Mouse (Mus musculus) forebrain, embryonic 10.5 days (tissue): ENCODE measurements around the gene Dpy30. TPM values are rescaled to one million over a fixed set of nuclear protein-coding genes. Genes with fewer than 3 reads are reported as not detected.
"Not testable (repeated sequence)": the region's sequence is repeated elsewhere in the genome, so short reads cannot be mapped to it uniquely, and the experiment has no call there.

Experiments
- DNase-seq: peaks from one replicate; pipeline ENCODE4 v3.0.0-alpha.2; 2017; ENCODE audit warnings: low spot score; ENCODE audit errors: extremely low spot score
- H3K27ac ChIP-seq: fragments of 300-500 bp; sonication (generic); 2 replicates; pipeline ENCODE4 v1.5.1; 2016; ENCODE audit warnings: mild to moderate bottlenecking
- H3K27me3 ChIP-seq: fragments of 300-500 bp; sonication (generic); 2 replicates; pipeline ENCODE4 v1.6.1; 2016; ENCODE audit warnings: mild to moderate bottlenecking; ENCODE audit not compliant: poor library complexity, severe bottlenecking
- H3K36me3 ChIP-seq: fragments of 300-500 bp; sonication (generic); replicated peaks from 2 replicates; pipeline ENCODE4 v1.6.1; 2016; ENCODE audit warnings: mild to moderate bottlenecking, moderate library complexity
- H3K4me1 ChIP-seq: fragments of 300-500 bp; sonication (generic); 2 replicates; pipeline ENCODE4 v1.6.1; 2016
- H3K4me3 ChIP-seq: fragments of 300-500 bp; sonication (generic); 2 replicates; pipeline ENCODE4 v1.5.1; 2016; ENCODE audit warnings: mild to moderate bottlenecking, moderate library complexity
- H3K9me3 ChIP-seq: fragments of 300-500 bp; sonication (generic); 2 replicates; pipeline ENCODE4 v1.6.1; 2016; ENCODE audit warnings: mild to moderate bottlenecking, moderate library complexity
- WGBS: fragments of 180-500 bp; shearing (Covaris S2); methylation state at CpG from one replicate; pipeline ENCODE4 v1.1.7; 2016; 5-methylcytosine and 5-hydroxymethylcytosine counted together
- polyA plus RNA-seq: library from polyadenylated mRNA; unstranded; fragments of >200 nt; fragmentation: Nextera tagmentation; extraction: Ambion mirVana; gene quantifications from 2 replicates; pipeline ENCODE4 v1.2.1, GENCODE M21; 2016

Dpy30 gene
- polyA plus RNA-seq, 1 experiment from 2014 or later, result 303 TPM

DNA sequence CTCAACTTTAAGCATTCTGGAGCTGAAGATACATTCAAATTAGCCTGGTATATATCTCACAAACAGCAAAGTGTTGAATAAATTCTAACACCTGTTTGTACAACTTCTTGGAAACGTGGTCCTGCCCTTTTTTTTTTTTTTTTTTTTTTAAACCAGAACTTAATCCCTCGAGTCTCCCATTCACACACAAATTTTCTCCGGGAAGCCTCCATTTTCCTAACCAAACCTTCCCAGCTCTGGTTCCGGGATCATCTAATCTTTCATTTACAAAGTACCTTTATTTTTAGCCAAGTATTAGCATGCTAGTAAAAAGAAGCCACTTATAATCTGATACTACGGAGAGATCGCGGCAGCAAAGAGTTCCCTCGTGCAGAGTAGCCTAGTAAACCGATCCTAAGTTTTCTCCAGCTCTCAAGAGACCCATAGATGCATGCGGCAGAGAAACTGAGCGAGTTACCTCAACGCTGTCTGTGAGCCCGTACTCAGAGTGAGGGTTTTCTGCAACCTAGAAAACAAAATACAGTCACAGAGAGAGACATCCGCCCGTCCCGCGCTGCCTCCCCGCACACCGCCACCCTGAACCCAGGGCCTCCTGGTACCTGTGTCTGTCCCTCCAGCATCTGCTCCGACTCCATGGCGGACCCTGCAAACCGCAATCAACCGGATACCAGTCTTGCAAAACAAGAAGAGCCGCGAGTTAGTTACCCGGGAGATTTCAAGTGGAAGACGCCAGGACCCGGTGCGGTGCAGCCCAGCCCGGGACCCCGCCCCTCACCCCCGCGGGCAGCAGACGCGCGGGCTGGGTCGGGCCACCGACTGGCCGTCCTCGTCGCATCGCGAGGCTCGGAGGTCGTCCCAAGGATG, 8.1 kb downstream of the Dpy30 start:
- no peak for DNase-seq
- no peaks in the 10 kb centered on the region for H3K27me3 ChIP-seq
- peak overlapping the region; percentile 87 for H3K4me3 ChIP-seq
- peaks cover 37% of the 10 kb centered on the region for H3K36me3 ChIP-seq
- under 1% methylated on average over 45 of the region's 45 CpGs for WGBS
- H3K9me3 ChIP-seq, result no peaks in the 10 kb centered on the region
- H3K4me1 ChIP-seq, result peaks cover 21% of the 10 kb centered on the region
- peak overlapping the region; percentile 96 for H3K27ac ChIP-seq

DNA sequence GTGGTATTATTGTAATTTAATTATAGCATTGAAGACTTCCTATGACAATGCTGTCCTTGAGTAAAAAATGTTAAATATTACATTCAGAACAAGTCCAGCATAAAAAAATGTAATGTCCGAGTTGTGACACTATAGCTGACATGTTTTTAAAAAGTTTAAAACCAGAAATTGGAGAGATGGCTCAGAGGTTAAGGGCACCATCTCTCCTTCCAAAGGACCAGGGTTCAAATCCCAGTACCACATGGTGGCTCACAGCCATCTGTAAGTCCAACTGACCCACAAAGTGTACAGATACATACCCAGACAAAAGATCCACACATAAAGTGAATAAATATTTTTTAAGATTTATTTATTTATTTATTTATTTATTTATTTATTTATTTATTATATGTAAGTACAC, 17.7 kb downstream of the Dpy30 start:
- H3K36me3 ChIP-seq, result peaks cover 96% of the 10 kb centered on the region
- no peak for DNase-seq
- no peak overlapping the region for H3K4me3 ChIP-seq
- H3K4me1 ChIP-seq, result no peaks in the 10 kb centered on the region
- 91% methylated on average over 1 of the region's 1 CpGs for WGBS
- no peaks in the 10 kb centered on the region for H3K9me3 ChIP-seq
- no peak overlapping the region for H3K27ac ChIP-seq
- H3K27me3 ChIP-seq, result no peaks in the 10 kb centered on the region

DNA sequence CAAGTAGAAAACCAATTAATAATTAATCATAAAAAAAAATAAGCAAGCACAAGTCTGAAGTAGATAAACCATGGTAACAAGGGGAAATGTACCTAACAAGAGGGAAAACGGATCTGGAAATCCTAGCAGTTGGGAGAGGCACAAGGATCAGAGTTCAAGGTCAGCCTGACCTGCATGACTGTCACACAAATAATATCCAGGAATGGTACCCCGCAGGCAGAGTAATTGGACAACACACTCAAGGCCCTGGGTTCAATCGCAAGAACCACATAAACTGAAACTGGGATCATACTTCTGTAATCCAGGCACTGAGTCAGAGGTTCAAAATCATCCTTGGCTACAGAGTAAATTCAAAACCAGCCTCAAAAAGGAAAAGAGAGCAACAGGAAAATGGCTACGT, 18.1 kb downstream of the Dpy30 start:
- Histone ChIP-seq H3K4me3 (no peak overlapping the region), H3K36me3 (peaks cover 96% of the 10 kb centered on the region)

DNA sequence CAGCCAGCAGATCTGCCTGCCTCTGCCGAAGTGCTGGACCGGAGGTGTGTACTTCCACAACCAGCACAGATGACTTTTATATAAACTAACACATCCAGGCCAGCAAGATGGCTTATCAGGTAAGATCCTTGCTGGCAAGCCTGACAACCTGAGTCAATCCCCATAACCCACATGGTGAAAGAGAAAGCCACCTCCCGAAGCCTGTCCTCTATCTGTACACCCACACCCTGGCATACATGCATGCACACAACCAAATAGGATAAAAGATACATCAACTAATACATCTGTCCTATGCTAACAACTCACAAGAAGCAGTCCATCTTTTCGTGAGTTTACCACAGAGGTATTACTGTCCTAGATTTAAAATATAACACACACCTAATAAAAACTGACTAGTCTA, 19.7 kb downstream of the Dpy30 start:
- no peak for DNase-seq
- no peaks in the 10 kb centered on the region for H3K4me1 ChIP-seq
- no peaks in the 10 kb centered on the region for H3K9me3 ChIP-seq
- peaks cover 96% of the 10 kb centered on the region for H3K36me3 ChIP-seq
- no peak overlapping the region for H3K27ac ChIP-seq
- no peaks in the 10 kb centered on the region for H3K27me3 ChIP-seq
- WGBS, result 93% methylated on average over 4 of the region's 4 CpGs
- no peak overlapping the region for H3K4me3 ChIP-seq

More for the DNA sequence above, 18.1 kb downstream of the Dpy30 start:
- Histone ChIP-seq H3K27ac (no peak overlapping the region), H3K4me1 (no peaks in the 10 kb centered on the region), H3K9me3 (no peaks in the 10 kb centered on the region), H3K27me3 (no peaks in the 10 kb centered on the region)
- no peak for DNase-seq
- WGBS, result 92% methylated on average over 4 of the region's 4 CpGs

DNA sequence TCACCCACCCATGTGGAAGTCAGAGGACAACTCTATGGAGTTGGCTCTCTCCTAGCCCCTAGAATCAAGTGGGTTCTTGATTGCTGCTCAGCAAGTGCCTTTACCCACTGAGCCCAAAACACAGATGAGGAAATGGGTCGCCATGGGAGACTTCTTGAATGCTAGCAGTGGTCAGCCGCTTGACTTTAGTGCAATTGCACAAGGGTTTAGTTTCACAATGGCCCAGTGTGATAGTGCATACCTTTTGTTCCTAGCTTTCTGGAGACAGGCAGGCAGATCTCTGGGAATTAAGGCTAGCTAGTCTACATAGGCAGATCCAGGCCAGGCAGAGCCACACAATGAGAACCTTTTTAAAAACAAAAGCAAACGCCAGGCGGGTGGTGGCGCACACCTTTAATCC, 23.7 kb downstream of the Dpy30 start:
- Histone ChIP-seq H3K4me3 (no peak overlapping the region), H3K27ac (no peak overlapping the region), H3K27me3 (no peaks in the 10 kb centered on the region), H3K36me3 (peaks cover 73% of the 10 kb centered on the region), H3K9me3 (no peaks in the 10 kb centered on the region), H3K4me1 (peaks cover 5% of the 10 kb centered on the region; the same call in 1 of the 2 replicates)
- WGBS, result 89% methylated on average over 5 of the region's 5 CpGs
- DNase-seq, result no peak

DNA sequence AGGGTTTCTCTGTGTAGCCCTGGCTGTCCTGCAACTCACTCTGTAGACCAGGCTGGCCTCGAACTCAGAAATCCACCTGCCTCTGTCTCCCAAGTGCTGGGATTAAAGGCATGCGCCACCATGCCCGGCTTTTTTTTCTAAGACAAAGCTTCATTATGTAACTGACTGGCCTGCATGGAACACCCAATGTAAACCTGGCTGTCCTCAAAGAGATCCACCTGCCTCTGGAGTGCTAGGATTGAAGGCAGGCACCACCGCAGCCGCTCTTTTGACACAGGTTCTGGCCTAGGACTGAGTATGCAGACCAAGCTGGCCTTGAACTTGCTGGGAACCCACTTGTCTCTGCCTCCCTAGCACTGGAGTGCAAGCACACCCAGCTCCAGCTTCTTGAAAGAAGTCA, 26.8 kb downstream of the Dpy30 start:
- H3K4me1 ChIP-seq, result peaks cover 22% of the 10 kb centered on the region
- peaks cover 43% of the 10 kb centered on the region for H3K36me3 ChIP-seq
- not testable (repeated sequence) for H3K4me3 ChIP-seq, H3K9me3 ChIP-seq, H3K27ac ChIP-seq, H3K27me3 ChIP-seq, DNase-seq
- WGBS, result 88% methylated on average over 5 of the region's 5 CpGs

DNA sequence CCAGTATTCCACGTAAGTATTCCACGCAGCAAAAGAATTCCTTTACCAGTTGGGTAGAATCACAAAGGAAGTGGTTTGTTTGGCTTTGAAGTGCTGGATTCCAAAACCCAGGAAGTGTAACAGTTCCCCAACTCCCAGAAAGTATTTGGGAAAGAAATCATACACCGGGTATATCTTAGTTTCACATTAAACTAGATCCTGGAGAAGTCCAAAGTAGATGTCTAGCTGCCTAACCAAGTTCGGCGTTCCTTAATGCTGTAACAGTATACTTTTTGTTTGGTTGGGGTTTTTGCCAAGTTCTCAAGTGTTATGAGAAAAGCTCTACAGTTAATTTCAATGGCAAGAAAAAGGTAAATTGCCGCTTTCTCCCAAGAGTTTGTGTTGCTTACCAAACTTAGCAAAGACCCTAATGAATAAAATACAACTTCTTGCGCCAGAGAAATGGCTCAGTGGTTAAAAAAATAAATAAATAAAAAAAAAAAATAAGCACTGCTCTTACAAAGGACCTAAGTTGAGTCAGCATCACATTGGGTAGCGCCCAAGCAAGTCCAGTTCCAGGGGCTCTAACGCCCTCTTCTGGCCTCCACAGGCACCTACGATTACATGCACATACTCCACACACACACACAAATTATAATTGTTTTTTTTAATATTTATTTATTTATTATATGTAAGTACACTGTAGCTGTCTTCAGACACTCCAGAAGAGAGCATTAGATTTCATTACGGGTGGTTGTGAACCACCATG, 27.5 kb downstream of the Dpy30 start:
- Histone ChIP-seq H3K27ac (peak overlapping the region; percentile 99), H3K4me1 (peaks cover 27% of the 10 kb centered on the region), H3K27me3 (no peaks in the 10 kb centered on the region), H3K36me3 (peaks cover 36% of the 10 kb centered on the region), H3K9me3 (no peaks in the 10 kb centered on the region), H3K4me3 (peak overlapping the region; percentile 77)
- 53% methylated on average over 11 of the region's 11 CpGs for WGBS
- DNase-seq, result no peak

DNA sequence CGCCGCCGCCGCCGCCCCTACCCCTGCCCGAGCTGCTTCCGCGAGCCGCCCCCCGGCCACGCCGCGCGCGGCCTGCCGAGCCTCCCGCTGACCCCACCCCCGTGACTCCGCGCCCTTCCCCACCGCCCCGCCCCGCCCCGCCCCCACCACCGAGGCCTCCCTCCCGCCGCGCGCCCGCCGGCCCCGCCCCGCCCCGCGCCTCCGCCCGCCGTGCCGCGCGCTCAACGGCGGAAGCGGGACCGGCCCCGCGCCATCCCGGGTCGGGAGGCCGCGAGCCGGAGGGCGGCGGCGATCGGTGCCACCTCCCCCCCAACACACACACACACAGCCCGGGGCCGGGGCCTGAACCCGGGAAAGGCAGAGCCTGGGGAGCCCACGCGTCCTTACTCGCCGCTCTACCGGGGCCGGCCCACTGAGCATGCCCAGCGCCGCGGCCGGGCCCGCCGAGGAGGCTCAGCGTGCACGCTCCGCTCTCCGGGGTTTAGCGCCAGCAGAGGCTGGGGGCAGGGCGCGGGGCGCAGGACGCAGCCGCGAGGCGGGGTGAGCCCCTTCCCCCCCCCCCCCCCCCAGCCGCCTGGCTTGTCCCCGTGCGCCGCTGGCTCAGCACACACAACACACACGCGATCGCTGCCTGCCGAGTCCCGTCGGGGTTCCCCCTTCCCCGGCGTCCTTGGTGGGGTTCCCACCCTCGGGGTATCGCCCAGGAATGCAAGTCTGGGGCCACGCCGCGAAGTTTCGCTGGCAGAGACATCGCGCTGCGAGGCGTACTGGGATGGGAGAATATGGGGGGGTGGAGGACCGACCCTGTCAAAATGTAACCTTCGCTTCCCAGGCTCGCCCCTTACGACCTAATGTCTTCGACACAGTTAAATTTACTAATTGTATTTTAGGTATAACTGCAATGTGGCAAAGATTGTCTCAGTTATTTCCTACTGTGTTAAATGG, 28.4 kb downstream of the Dpy30 start, which contains the start of gene Memo1:
Gene Memo1 (minus strand): TSS at position 496 of the 945 bp plus-strand sequence.
- H3K27ac ChIP-seq, result peak within 1 kb of the TSS; percentile 99
- WGBS, result under 1% methylated on average over 46 of the region's 110 CpGs
- H3K9me3 ChIP-seq, result no peaks in the 10 kb centered on the region
- peaks cover 35% of the 10 kb centered on the region for H3K4me1 ChIP-seq
- peak within 1 kb of the TSS; percentile 77 for H3K4me3 ChIP-seq
- peaks cover 27% of the 10 kb centered on the region for H3K36me3 ChIP-seq
- no peaks in the 10 kb centered on the region for H3K27me3 ChIP-seq
- peak; percentile 80 for DNase-seq

DNA sequence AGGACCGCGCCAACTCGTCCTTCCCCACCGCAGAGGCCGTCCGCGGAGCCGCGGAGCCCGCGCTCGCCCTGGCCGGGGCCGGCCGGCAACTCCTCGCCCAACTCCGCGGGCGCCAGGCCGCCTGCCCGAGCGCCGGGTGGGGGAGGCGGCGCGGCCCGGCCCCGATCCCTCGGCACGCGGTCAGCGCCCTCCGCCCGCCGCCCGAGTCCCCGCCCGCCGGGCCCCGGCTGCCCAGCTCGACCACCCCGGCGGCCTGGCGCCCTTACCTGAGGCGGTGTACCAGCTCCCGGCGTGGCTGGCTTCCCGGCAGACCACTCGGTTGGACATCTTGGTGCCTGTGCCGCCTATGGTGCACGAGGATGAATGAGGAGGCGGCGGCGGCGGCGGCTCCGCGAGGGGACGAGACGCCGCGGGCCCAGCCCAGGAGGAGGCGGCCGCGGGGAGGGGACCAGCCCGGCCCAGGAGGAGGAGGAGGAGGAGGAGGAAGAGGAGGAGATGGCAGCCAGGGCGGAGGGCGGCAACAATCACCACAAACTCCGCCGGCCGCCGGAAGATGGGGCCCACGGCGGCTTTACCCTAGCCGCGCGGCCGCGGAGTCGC, 29.2 kb downstream of the Dpy30 start:
- no peaks in the 10 kb centered on the region for H3K9me3 ChIP-seq
- no peak for DNase-seq
- H3K36me3 ChIP-seq, result peaks cover 27% of the 10 kb centered on the region
- WGBS, result under 1% methylated on average over 70 of the region's 80 CpGs
- H3K27me3 ChIP-seq, result no peaks in the 10 kb centered on the region
- peaks cover 39% of the 10 kb centered on the region for H3K4me1 ChIP-seq
- H3K4me3 ChIP-seq, result peak overlapping the region; percentile 77
- peak overlapping the region; percentile 99 for H3K27ac ChIP-seq

DNA sequence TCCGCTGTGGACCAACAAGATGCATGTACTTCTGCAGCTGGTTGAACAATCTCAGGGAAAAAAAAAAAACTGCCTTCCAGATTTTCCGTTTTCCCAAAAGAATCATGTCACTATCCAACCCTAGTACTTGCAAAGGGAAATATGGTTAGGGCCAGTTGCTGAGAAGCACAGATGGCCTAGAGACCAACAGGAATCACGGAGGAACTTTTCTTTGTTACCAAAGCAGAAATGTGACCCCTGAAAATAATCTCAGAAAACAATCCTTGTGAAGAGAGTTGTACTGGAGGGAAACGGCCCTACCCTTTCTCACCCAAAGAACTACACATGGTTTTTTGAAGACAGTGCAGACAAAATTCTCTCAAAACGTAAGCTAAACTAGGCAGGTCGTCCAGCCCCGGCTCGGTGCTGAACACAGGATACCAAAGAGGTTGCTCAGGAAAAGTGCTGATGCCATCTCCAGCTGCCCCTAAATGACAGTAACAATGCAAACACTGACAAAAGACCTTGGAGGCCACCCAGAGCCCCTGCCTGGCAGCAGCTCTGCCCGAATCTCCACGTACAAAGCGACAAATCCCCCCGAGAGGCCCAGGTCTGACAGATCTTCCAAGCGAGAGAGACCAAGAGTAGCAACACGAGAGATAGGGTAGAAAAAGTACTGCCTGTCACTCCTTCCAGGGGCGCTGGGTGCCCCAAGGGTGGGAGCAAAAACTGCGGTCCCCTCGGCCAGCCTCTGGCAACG, 29.9 kb downstream of the Dpy30 start:
- peaks cover 39% of the 10 kb centered on the region for H3K4me1 ChIP-seq
- peaks cover 25% of the 10 kb centered on the region for H3K36me3 ChIP-seq
- H3K9me3 ChIP-seq, result no peaks in the 10 kb centered on the region
- peak; percentile 58 for DNase-seq
- H3K27ac ChIP-seq, result peak overlapping the region; percentile 99
- no peaks in the 10 kb centered on the region for H3K27me3 ChIP-seq
- H3K4me3 ChIP-seq, result peak overlapping the region; percentile 77
- 1% methylated on average over 18 of the region's 18 CpGs for WGBS

DNA sequence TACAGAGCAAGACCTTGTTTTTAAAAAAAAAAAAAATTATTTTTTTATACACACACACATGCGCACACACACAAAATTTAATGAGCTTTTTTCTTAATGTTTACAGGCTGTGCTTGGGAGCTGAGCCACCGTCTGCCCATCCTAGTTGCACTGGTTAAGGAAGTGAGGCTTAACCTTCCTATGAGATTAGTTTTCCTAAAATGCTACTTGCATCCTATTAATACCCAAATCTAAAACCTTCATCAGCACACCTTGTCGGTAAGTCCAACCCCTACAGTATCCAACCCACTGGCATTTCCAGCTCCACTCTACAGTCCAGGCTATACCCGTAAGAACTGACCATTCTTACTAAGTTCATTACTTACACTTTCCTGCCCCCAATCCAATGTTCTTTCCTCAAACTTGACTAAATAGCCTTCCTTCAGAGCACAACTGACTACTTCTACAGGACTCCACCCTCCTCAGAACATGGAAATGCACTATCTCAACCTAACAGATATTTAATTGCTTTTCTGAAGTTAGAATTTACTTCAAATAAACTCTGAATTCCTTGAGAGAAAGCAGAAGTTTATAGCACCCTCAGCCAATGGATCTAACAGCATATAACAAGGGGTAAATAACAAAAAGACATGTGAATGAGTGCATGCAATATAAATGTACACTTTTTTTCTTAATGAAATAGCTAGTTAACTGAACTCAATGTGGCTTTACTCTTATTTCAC, 31.9 kb downstream of the Dpy30 start:
- Histone ChIP-seq H3K4me3 (no peak overlapping the region), H3K27me3 (no peaks in the 10 kb centered on the region), H3K4me1 (peaks cover 39% of the 10 kb centered on the region), H3K9me3 (peaks cover 6% of the 10 kb centered on the region), H3K36me3 (peaks cover 31% of the 10 kb centered on the region), H3K27ac (no peak overlapping the region)
- WGBS, result 86% methylated on average over 4 of the region's 4 CpGs
- no peak for DNase-seq
